Mouse (Mus musculus) brain, embryonic 14.5 days (tissue): ENCODE results near the gene Gm6993.

Source experiments
- CTCF ChIP-seq: fragments of 200-500 bp; IDR thresholded peaks from 2 replicates; pipeline ENCODE4 v1.5.1; 2012; ENCODE audit warnings: inconsistent platforms, mild to moderate bottlenecking, moderate library complexity, borderline replicate concordance; ENCODE audit not compliant: insufficient read depth, insufficient read length; ENCODE audit errors: extremely low read depth
- POLR2A ChIP-seq: fragments of 200-500 bp; IDR thresholded peaks from 2 replicates; pipeline ENCODE4 v1.6.1; 2012; ENCODE audit warnings: mild to moderate bottlenecking, inconsistent platforms, borderline replicate concordance; ENCODE audit not compliant: poor library complexity, insufficient read depth, insufficient read length, severe bottlenecking; ENCODE audit errors: extremely low read depth

DNA sequence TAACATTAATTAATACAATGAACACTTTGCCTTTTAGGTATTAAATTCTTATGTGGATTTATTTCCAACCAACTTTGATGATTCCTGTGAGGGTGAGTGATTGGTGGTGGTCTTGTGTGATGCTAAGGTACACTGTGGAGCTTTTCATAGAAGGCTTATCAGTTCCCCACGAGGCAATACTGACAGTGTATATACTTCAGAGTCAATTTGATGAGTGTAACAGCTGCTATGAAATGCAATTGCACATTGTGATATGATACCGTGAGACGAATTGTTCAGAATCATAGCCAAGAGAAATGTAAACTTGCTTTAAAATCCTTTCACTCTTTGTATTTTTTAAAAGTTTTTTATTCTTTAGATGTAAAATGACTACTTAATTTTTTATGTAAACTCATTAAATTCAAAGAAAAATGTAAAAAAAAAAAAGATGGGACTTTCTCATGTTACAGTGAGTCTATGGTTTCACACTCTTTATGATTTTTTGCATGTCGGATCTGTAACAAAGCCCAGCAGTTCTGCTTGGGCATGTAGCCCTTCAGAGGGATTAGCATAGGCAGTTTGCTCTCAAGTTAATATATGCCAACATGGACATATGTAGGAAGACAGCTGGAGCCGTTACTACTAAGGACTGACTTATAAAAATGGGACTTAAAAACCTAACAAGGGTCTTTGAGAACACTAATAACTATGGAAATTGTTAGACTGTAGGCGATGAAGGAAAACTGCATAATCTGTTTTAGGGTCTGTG lies 1.2 kb downstream of the Gm6993 start:
- TF ChIP-seq POLR2A (no peak), CTCF (no peak)
